Mouse (Mus musculus) left cerebral cortex, postnatal 36 days (tissue): ENCODE data around the gene Gm9903. TPM values are rescaled to one million over a fixed set of nuclear protein-coding genes. Genes with fewer than 3 reads are reported as not detected.

Experiments used
- DNase-seq, 2 experiments: peaks; one replicate each; pipeline ENCODE4 v3.0.0; 2021 to 2022; ENCODE audit warnings: low spot score in 2 of 2, mixed read lengths in 1 of 2
- intact Hi-C: fragments of 180-260 bp; cut with DNase I; formaldehyde crosslinking; loops from one replicate; pipeline ENCODE4 v1.15.1; 2025
- total RNA-seq, 2 experiments: library from RNA; stranded (reverse); gene quantifications; 2 replicates each; pipeline ENCODE4 v1.2.3; 2021

Gm9903 gene
- total RNA-seq = 1 to 10 TPM in 1 of 2 experiments, under 1 TPM in 1; 0.64 to 1.7 TPM

- intact Hi-C loops = loop anchor here (1.0 kb wide), 1 partner anchor 28 kb away; no protein-coding TSS in a partner anchor
These were observed at the start of gene Gm9903, which contains the start of gene Fam53a for GRCm38 (mm10) chr5:33629301-33629987. Gene Gm9903 (plus strand): TSS chr5:33629925. Gene Fam53a (minus strand): TSS chr5:33629635.

GRCm38 (mm10) chr5:33580336-33580735 lies 49.4 kb upstream of the Gm9903 start:
- intact Hi-C loops = no loop called here
- DNase-seq = no peak

More at GRCm38 (mm10) chr5:33629301-33629987, at the start of gene Gm9903, which contains the start of gene Fam53a:
- peak; percentile 99 to 100 for DNase-seq

DNA sequence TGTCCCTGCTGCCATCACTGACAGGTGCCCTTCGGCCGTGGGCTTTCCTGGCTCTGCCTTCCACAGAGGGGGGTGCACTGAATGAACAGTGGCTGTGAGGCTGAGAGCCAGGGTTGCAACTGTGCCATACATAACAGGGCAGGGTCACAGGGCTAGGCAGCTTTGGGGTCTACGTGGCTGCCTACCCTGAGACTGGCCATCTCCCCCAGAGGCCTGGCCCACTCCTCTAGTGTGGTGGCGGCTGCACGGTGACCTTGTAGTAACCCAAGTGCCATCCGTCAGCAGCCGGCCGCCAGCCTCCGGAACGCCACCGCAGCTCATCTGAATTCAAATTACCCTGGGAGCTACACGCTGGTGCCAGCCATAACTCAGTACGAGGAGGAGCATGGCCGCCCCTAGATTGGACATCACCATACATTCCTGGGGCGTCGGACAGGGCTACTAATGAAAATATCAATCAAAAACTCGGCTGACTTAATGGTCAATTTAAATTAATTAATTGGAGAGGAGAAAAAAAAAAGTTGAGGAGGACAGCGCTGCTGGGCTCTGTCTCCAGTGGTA lies 42.1 kb upstream of the Gm9903 start:
- intact Hi-C loops = loop anchor here (2.0 to 5.0 kb wide), 2 partner anchors 90 to 195 kb away; no protein-coding TSS in a partner anchor
- DNase-seq = no peak

DNA sequence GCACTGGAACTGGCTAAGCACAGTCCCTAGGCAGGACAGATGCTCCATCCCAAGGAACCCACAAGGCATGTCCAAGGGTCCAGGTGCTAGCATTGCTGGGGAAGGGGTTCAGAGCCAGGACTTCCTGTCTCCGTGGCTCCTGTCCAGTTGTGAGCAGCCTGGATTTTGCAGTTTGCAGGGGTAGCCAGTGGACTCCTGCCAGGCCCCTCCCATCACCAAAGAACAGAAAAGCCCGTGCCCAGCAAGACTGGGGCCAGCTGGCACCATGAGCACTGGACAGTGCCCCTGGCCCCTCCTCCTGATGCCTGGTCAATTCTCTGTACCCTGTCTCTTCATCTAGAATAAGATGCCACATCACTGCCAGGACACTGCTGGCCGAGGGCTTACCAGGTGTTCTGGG lies 41.7 kb upstream of the Gm9903 start:
- no peak for DNase-seq
- intact Hi-C loops = loop anchor here (2.0 to 5.0 kb wide), 2 partner anchors 91 to 195 kb away; no protein-coding TSS in a partner anchor

DNA sequence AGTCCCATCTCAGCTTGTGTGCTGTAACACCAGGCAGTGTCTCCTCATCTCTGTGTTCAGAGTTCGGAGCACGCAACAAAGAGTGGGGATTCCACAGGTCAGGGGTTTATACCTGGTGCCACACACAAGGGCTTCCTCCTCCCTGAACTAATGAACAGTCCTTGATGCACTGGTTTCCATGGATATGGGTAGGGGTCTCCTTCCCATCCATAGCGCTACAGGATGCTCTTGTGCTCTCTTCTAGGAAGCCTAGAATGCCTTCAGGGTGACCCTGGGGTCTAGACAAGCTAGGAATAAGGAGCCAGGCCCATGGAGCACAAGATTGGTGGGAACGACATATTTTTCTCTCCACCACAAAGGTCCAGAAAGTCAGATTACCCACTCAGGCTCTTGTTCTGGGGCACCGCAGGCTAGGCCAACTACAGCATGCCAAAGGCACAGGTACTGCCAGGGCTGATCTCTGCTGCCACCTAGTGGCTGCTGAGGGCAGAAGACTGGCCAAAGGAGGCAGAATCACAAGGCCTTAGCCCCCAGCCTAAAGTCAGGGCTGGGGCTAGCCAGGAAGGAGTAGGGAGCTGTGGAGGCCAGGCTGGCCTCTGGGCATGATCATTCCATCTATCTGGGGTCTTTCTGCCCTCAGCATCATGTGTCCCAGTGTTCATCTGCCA lies 40.4 kb upstream of the Gm9903 start:
- intact Hi-C loops = loop anchor here (2.0 to 5.0 kb wide), 2 partner anchors 92 to 197 kb away; no protein-coding TSS in a partner anchor

DNA sequence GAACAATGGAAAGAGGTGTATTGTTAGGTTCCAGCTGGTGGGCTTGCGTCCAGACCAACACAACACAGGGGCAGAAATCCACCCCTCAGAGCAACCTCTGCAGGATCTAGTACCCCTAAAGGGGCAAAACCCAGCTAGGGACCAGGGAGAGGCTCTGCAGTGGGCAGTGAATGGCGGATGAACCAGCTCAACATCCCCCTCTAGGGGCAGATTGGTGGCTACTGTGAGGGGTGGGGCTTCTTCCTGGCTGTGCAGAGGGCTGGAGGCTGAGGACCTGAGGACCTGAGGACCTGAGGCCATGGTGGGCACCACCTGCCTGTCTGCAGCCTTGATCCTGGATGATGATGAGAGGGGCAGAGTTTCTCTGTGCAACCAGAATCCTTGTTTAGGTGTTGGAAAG lies 36.1 kb upstream of the Gm9903 start:
- no peak for DNase-seq
- intact Hi-C loops = no loop called here

More for the DNA sequence above, 40.4 kb upstream of the Gm9903 start:
- DNase-seq = peak; percentile 60 to 61

GRCm38 (mm10) chr5:33605314-33605713 lies 24.4 kb upstream of the Gm9903 start:
- no peak for DNase-seq
- intact Hi-C loops = no loop called here

DNA sequence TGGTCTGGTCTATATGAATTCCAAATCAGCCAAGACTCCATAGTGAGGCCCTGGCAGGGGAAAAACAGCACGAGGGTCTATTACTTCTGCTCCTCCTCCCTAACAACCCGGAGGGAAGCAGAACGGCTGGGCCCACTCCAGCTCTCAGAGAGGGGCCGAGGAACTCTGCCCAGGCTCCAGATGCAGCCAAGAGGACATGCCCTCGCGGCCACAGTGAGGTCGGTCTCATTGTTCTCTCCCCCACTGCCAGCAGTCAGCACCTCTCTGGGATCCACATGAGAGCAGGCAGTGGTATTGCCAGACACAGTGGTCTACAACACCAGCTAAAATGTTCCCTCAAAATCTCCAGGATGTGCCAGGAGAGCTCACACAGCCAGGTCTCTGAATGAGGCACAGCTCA lies 23.1 kb upstream of the Gm9903 start:
- no peak for DNase-seq
- intact Hi-C loops = no loop called here

GRCm38 (mm10) chr5:33607434-33607833 lies 22.3 kb upstream of the Gm9903 start:
- intact Hi-C loops = no loop called here
- DNase-seq = no peak

GRCm38 (mm10) chr5:33609226-33609625 lies 20.5 kb upstream of the Gm9903 start:
- no peak for DNase-seq
- intact Hi-C loops = no loop called here

DNA sequence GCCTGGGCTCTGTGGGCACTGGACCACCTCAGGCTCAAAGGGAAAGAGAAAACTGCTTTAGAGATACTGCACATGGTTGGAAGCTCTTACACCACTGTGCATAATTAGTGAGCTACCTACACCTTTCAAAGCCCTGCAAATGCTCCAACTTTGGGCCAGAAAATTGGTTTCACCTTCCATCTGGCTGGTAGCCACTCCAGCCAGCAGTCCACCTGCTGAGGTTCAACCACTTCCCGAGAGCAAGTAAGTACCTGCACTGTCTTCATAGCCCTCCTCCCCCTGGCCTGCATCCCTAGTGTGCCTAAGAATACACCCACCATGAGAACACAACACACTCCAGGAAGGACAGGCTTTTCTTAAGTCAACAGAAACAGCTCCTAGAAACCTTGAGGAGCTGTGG lies 17.9 kb upstream of the Gm9903 start:
- no peak for DNase-seq
- intact Hi-C loops = no loop called here

GRCm38 (mm10) chr5:33614391-33614790 lies 15.3 kb upstream of the Gm9903 start:
- no peak for DNase-seq
- intact Hi-C loops = no loop called here

GRCm38 (mm10) chr5:33622671-33623070 lies 7.1 kb upstream of the Gm9903 start:
- intact Hi-C loops = no loop called here
- no peak for DNase-seq

DNA sequence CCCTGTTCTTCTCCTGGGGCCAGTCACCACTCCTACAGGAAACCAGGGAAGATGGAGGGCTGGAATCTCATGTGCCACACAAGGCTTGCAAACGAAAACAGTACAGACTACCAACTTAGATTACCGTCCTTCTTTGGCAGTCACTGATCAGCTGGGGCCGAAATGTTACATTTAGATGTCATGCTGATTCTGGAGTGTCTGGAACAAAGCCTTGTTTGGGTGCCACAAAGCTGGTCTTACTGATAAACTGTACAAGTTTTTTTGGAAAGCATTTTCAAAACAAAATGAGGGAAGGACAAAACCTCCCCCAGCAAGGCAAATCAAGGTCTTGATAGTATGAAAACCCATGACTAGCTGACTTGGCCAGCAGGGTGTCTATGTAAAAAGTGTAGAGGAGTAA lies 6.0 kb upstream of the Gm9903 start:
- no peak for DNase-seq
- intact Hi-C loops = no loop called here

DNA sequence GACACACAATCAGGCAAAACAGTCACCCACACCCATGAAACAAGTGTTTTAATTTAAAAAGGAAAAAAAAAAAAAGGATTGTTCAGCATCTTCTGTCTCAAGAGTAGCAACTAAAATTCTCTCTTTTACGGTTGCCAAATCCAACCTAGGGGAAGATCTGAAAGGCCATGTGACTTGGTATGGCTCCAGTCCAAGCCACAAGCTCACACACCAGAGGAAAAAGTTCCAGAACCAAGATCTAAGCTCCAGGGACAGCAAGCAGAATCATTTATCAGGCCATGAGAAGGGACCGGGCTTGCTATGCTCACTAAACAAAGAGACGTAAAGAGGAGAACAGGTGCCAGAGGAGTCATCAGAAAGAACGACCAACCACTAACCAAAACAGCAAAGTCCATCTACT lies 1.8 kb upstream of the Gm9903 start:
- intact Hi-C loops = no loop called here
- no peak for DNase-seq

- intact Hi-C loops = loop anchor here (1.0 kb wide), 1 partner anchor 28 kb away; no protein-coding TSS in a partner anchor
- DNase-seq = no peak
These were observed 865 bp upstream of the Gm9903 start for GRCm38 (mm10) chr5:33628820-33629300.

DNA sequence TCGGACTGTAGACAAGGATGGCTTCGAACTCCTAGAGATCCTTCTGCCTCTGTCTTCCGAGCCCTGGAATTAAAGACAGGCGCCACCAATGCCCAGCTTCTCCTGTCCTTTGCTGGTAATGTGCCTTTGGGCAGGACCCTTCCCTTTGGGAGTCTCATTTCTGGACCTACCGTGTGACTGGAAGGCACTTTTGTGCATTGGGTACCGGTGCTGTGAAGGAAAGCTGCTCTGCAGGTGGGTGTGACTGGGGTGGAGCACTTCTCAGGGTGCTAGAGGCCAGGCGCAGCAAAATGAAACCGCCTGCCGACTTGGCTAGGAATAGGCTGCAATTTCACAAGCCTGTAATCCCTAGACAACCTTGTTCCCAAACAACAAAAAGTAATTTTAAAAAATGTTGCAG lies 336 bp downstream of the Gm9903 start:
- intact Hi-C loops = no loop called here

DNA sequence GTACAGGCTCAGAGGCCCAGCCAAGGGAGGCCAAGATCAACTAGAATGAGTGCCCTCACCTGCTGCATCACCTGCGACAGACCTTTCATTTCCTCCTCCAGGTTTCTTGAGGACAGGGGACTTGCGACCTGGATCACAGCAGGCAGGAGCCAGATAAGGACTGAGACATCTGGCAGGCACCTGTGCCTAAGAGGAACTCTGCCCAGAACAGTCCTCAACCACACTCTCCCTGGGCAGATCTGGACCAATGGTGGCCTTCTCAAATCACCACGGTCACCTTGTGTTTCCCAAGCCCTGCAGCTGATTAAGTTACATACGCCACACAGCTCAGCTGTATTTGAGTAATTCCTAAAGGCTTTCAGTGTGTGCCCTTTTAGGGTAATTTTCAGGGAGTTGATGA lies 890 bp downstream of the Gm9903 start:
- intact Hi-C loops = no loop called here
- no peak for DNase-seq

More for the DNA sequence above, 336 bp downstream of the Gm9903 start:
- no peak for DNase-seq

DNA sequence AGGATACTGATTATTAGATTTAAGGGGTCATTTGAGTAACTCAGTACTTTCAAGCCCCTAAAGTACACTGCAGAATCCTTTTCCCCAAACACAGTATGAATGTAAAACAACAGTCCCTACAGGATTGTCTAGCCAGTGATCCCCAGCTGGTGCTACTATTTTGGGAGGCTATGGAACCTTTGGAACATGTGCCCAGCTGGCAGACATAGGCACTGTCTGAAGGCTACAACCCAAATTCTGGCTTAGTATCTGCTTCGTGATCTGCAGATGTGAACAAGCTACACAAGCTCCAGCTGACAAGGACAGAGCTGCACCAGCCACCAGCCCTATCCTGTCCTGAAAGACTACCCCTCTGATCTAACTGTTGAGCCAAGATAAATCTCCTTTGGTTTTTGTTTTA lies 2.8 kb downstream of the Gm9903 start:
- no peak for DNase-seq
- intact Hi-C loops = no loop called here

- intact Hi-C loops = no loop called here
These were observed 5.6 kb downstream of the Gm9903 start for GRCm38 (mm10) chr5:33635361-33635760.

More at GRCm38 (mm10) chr5:33635361-33635760, 5.6 kb downstream of the Gm9903 start:
- no peak for DNase-seq
